Mouse (Mus musculus) splenic B cell, adult 2 months (primary cell): Measurements from ENCODE around the gene Shroom1.

Source experiments
- DNase-seq: peaks from one replicate; pipeline ENCODE4 v3.0.0-alpha.2; 2011; ENCODE audit warnings: low read depth, low spot score
- H3K27me3 ChIP-seq: 2 replicates; pipeline ENCODE4 v1.6.1; 2012; ENCODE audit warnings: mild to moderate bottlenecking, low read length, moderate library complexity, mixed read lengths; ENCODE audit not compliant: control insufficient read depth, poor library complexity, insufficient read depth, severe bottlenecking
- H3K36me3 ChIP-seq: 2 replicates; pipeline ENCODE4 v1.6.1; 2012; ENCODE audit warnings: mild to moderate bottlenecking, low read length, moderate library complexity, mixed read lengths; ENCODE audit not compliant: control insufficient read depth, poor library complexity, insufficient read depth, severe bottlenecking

The Shroom1 gene

DNA sequence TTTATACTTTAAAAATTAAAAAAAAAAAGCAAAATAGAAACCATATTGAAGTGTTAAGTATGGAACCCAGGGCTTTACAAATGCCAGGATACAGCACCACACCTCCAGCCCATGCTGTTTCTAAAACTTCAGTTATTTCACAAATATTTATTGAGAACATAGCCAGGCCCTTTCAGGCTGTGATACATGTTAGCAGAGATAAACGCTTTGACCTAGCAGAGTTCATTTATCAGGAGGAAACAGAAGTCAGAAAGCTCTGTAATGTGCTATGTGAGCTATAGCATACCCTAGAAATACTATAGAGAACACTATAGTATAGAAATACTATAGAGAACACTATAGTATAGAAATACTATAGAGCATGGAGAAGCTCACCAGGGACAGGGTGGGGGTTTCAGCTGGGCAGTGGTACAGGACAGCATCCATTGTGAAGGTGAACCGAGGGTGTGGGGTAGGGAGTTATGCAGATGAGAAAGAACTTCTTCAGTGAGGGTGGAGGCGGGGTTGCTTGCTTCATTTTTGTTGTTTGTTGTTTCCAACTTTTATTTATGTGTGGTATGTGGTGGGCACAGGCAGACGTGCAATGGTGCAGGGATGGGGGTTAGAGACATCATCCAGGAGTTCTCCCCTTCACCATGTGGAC lies 24.2 kb downstream of the Shroom1 start:
- H3K27me3 ChIP-seq: no peaks in the 10 kb centered on the region; the same call in none of the 2 replicates
- no peaks in the 10 kb centered on the region for H3K36me3 ChIP-seq
- no peak for DNase-seq

DNA sequence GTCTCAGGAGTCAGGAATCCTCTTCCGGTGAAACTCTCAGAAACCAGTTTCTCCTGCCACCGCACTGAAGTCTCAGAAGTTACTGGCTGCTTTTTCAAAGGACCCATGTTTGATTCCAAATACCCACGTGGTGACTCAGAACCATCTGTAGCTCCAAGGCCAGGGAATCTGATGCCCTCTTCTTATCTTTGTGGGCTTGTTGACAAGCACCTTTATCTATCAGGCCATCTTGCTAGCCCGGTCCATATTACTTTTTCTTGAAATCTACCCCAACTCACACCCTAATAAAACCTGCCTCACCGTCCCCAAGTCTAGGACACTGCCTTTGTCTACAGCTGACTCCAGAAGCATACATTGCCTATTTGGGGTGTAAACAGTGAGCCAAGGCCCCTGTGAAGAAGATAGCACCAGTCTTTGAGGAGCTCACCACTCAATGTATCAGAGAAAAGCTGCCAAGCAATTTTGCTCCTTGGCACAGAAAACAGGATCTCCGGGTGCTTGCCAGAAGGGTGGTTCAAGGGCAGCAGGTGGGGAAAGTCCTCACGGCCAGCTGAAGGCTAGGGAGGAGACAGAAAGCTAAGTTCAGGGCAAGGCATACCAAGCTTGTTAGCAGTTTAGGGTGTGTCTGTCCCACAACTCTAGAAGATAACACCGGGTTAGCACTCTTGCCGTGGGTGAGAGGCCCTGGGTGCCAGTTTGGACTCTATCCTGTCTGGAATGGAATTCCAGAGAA lies 26.3 kb downstream of the Shroom1 start:
- DNase-seq: no peak
- H3K27me3 ChIP-seq: no peaks in the 10 kb centered on the region
- H3K36me3 ChIP-seq: no peaks in the 10 kb centered on the region

DNA sequence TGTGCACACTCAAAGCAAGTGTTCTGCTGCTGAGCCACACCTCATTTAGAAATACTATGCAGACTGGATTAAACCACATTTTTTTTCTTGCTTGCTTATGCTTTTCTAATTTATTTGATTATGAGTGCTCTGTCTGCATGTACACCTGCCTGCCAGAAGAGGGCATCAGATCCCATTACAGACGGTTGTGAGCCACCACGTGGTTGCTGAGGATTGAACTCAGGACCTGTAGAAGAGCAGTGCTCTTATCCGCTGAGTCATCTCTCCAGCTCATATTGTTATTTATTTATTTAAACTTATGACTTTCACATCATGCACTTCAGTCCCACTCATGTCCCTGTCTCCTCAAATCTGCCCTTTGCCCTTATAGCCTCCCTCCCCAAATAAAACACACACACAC lies 28.7 kb downstream of the Shroom1 start:
- H3K27me3 ChIP-seq: no peaks in the 10 kb centered on the region
- H3K36me3 ChIP-seq: no peaks in the 10 kb centered on the region
- no peak for DNase-seq

DNA sequence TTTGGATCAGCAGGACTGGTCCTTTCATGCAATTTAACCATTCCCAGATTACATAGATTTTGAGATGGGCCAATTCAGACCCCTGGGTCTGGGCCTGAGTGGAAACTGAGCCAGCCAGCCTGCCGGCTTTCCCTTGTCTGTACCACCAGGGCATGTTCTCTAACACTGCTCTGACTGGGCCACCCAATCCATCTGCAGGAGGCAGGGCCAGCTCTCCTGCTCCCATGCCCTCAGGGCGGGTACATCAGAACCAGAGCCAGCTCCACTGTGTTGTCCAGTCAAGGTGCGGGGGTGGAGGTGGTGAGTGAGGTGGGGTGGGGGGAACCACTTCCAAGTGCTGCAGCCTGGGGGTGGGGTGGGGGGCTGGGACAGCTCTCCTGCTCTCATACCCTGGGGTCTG lies 29.3 kb downstream of the Shroom1 start:
- H3K36me3 ChIP-seq: no peaks in the 10 kb centered on the region
- no peak for DNase-seq
- no peaks in the 10 kb centered on the region for H3K27me3 ChIP-seq

DNA sequence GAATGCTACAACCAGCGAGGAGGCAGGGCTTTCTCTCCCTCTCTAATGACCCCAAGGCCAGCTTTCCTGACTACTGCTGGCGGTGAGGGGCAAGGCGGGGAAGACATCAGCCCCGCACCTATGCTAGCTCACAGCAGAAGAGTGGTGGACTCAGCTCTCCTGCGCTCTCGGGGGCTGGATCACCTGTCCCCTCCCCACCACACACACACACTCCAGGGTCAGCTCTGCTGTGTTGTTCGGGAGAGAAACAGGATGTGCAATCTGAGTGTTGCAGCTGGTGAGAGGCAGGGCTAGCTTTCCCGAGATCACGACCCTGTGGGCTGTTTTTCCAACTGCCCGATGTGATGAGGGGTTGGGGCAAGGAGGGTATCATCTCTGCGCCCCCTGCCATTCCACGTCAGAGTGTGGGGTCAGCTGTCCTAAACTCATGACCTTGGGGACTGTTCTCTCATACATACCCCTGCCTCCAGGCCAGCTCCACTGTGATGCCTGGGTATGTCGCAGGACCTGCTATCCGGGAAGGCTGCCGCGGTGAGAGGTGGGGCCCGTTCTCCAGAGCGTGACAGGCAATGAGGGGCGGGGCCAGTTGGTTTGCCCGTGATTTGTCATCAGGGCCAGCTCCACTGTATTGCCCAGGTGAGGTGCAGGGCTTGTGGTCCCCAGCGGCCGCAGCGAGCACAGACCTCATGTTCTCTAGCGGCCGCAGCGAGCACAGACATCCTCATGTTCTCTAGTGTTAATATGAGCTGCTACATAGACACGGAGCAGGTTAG lies 30.0 kb downstream of the Shroom1 start:
- peak; percentile 37 for DNase-seq
- Histone ChIP-seq H3K36me3 (no peaks in the 10 kb centered on the region), H3K27me3 (no peaks in the 10 kb centered on the region)

DNA sequence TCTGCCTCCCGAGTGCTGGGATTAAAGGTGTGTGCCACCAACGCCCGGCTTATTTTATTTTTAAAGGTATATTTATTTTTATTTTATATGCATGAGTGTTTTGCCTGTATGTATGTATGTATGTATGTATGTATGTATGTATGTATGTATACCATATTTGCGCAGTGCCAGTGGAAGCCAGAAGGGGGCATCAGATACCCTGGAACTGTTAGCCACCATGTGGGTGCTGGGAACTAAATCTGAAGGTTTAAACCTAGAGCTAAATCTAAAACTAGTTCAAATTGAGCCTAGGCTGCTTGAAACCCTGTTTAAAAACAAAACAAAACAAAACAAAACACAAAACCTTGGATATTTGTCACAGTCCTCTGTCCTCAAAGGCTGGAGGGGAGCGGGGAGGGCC lies 32.0 kb downstream of the Shroom1 start:
- no peaks in the 10 kb centered on the region for H3K27me3 ChIP-seq
- no peaks in the 10 kb centered on the region for H3K36me3 ChIP-seq
- DNase-seq: no peak

DNA sequence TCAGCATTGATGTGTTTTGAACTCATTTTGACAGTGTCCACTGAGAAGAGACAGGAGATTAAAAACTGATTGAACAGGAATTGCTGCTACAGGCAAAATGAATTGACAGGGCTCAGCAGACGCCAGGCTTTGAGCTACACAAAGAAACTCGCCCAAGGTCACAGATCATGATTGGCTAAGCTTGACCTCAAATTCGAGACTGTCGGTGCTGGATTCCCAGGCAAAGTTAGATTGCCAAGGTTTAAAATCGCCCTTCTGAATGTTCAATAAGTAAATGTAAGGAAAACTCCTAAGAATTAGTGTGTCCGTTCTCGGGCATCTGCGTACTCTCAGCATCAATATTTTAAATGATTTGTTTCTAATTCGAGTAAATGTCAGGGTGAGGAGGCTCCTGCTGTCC lies 32.4 kb downstream of the Shroom1 start:
- no peaks in the 10 kb centered on the region for H3K36me3 ChIP-seq
- H3K27me3 ChIP-seq: no peaks in the 10 kb centered on the region
- DNase-seq: no peak

DNA sequence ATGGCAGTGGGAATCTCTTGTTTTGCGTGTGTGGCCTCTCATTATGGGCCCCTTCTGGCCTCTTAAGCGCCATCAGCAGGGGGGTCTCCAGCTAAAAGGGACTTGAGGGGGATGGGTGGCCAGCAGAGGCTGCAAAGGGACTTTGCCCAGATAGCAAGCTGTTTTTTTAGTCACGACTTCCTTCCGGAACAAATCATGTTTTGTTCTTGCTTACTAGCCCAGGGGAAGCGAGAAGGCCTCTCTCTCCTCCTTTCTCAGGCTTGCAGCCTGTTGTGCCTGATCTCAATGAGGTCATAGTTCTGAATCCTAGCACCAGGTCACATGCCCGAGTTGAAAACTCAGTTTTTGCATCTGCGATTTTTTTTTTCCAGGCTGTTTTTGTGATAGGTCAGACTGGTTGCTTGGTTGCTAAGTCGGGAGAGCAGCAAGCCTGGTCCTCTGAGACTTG lies 35.0 kb downstream of the Shroom1 start:
- Histone ChIP-seq H3K36me3 (no peaks in the 10 kb centered on the region), H3K27me3 (no peaks in the 10 kb centered on the region)
- no peak for DNase-seq

DNA sequence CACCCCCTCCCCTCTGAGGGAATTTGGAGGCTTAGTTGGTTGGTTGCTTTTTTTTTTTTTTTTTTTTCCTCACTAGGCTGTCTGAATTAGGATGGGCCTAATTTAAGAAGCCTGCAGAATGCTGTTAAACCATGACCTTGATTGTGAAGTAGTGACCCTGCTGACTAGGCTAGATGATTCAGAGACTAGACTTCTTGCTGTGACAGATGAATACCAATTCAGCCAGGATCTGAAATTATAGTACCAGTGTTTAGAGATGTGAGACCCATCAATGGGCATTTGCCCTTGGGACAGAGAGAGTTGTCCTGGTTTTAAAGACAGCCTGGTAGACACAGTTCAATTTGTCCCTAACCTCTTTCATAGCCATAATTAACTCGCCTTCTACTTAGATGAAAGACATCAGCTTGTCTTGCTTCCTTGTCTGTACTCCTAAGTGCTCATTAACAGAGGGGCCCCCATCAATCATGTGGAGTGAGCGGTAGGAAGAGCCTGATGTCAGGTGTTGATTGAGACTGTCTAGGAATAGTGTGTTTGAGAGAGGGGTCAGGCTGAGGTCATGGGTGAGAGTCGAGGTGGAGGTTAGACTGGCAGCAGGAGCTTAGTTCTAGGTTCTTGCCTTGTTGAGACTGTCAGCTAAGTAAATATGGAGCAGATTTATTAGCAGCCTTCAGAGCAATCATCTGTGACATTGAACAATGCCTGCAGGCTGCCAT lies 36.4 kb downstream of the Shroom1 start:
- no peaks in the 10 kb centered on the region for H3K36me3 ChIP-seq
- no peak for DNase-seq
- H3K27me3 ChIP-seq: no peaks in the 10 kb centered on the region

DNA sequence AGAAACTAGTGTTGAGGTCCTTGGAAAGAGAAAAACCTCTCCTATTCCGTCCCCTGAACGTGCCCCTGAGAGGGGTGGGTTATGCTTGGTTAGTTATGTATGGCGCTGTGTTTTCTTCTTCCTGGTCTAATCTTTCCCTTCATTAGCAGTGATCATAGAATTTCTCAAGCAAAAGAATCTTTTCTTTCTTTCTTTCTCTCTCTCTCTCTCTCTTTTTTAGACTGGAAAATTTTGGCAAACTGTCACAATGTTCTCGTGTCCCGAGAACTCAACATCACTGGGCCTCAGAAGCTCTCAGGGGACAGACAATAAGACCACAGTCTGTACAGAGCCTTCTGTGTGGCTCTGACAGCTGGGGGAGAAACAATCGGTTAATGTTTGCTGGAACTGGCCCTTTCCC lies 38.4 kb downstream of the Shroom1 start:
- H3K27me3 ChIP-seq: no peaks in the 10 kb centered on the region
- H3K36me3 ChIP-seq: no peaks in the 10 kb centered on the region
- DNase-seq: no peak

DNA sequence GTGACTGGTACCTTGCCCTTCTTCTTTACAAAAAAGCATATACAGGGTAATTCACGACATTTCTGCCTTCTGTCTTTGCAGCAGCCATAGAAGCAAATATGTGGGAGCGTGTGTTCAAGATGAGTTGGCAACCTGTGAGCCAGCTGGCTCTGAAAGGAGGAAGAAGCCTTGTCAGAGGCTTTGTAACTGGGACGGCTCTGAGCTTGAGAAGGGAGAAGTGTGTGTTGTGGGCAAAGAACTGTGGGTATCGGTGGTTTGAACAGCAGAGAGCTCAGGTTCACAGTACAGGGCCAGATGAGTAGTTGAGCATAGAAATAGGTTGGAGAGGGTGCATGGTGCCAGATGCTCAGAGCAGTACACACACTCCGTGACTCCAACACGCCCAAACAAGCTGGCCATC lies 39.9 kb downstream of the Shroom1 start:
- Histone ChIP-seq H3K36me3 (no peaks in the 10 kb centered on the region), H3K27me3 (no peaks in the 10 kb centered on the region)
- no peak for DNase-seq

DNA sequence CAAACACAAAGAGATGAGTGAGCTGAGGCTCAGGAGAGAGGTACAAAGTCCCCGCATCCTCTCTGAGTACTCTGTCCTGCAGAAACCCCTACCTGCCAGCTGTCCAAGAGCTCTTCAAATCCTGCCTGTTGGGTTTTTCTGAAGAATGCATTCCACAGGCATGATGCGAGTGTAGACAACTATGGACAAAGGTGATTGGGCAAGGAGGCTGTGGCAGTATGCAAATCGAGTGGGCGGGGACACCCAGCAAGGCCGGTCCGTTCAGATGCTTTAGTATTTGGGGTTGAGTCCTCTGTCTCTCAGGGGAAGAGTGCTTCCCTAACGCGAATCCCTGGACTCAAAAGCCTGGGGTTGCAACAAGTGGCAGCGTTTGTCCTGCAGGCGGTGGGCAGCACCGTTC lies 43.6 kb downstream of the Shroom1 start:
- no peak for DNase-seq
- no peaks in the 10 kb centered on the region for H3K36me3 ChIP-seq
- H3K27me3 ChIP-seq: no peaks in the 10 kb centered on the region

DNA sequence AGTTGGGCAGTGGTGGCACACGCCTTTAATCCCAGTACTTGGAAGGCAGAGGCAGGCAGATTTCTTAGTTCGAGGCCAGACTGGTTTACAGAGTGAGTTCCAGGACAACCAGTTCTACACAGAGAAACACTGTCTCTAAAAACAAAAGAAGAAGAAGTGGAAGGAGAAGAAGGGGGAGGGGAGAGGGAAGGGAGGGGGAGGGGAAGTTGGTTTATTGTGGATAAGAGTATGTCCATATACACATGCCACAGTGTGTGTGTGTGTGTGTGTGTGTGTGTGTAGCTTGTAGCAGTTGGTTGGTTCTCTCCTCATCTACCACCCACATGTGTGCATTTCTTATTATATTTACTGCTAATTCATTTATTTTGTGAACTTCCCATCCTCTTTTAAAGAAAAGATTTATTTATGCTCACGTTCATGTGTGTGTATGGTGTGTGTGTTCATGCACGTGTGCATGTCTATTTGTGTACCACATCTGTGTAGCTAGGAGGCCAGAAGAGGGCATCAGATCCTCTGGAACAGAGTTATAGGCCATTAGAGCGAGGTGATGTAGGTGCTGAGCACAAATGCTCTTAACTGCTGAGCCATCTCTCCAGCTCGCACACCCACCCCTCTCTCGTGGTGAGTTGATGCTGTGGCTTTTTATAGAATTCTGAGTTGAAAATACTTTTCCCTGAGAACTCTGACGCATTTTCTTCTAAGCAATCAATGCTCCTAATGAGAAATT lies 45.2 kb downstream of the Shroom1 start:
- DNase-seq: no peak
- no peaks in the 10 kb centered on the region for H3K27me3 ChIP-seq

DNA sequence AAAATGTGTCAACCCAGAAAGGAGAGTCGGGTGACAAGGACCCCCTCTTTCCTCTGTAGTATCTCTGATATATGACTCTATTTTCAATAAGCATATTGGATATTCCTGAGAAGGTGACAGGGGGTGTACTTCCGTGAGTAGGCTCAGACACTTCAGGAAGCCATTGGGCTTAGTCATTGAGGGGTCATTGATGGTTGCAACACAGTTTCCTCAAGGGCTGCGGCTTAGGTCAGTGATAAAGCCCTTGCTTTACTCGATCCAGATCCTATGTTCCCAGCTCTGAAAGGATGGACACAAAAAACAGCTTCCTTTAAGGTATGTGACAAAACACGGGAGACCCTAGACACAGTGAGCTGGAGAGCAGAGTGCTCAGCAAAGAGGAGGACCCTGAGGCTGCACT lies 46.7 kb downstream of the Shroom1 start:
- H3K36me3 ChIP-seq: no peaks in the 10 kb centered on the region
- no peak for DNase-seq
- no peaks in the 10 kb centered on the region for H3K27me3 ChIP-seq

More for the DNA sequence above, 45.2 kb downstream of the Shroom1 start:
- no peaks in the 10 kb centered on the region for H3K36me3 ChIP-seq
